Mouse (Mus musculus): ENCODE measurements around the gene Prkaa1.
"Not testable (repeated sequence)": the region's sequence is repeated elsewhere in the genome, so short reads cannot be mapped to it uniquely, and the experiment has no call there.

Prkaa1 gene

GRCm38 (mm10) chr15:5129111-5129805, 14.4 kb upstream of the Prkaa1 start:
- DNase-seq (ENCODE audit: low spot score) = no peak

DNA sequence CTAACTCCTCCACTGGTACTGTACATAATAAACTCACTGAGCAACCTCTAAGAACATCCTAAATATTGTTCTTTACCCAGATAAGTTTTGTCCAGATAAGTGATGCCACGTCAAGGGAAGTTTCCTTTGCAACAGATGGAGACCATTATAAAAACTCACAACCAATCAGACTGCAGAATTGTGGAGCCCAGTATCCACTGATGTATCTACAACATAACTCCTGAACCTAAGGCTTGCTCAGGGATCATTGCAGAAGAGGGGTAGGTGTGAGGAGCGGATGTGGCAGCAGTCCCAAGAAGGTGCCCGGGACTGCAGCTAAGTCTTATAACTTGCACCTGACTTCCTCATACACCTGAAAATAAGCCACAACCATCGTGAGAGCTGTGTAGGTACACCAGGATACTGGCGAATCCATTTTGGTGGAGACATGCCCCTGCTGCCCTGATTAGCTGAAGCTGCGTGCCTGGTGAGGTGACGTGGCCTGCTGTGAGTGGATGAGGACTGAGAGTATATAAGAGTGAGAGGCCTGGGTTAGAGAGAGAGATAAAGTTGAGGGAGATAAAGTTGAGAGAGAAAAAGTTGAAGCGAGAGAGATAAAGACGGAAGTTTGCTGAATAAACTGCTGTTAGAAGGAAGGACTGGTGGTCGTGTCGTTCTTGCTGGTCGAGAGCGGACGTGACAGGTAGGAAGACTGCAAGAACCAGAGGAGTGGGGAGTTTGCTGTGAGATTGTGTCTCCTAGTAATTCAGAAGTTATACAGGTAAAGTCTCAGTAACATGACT, 12.6 kb upstream of the Prkaa1 start:
- not testable (repeated sequence) for DNase-seq (ENCODE audit: low spot score)

- DNase-seq (ENCODE audit: low spot score) = no peak
Measured at GRCm38 (mm10) chr15:5133301-5133700, 10.4 kb upstream of the Prkaa1 start.

DNA sequence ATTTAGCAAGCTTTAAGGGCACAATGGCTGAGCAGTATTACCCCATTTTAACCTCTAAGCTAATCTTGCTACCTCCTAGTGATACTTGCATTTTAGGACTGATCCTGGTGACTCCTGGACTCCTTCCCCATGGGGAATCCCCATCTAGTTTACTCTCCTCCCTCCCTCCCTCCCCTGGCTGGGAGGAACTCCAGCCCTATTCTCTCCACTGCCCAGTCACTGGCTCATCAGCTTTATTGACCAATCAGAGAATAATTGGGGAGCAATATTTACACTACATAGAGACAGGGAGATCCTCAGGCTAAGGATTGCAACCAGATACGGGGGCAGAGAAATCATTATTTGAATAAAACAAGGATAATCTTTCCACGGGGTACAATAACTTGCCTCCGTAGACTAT, 9.5 kb upstream of the Prkaa1 start:
- DNase-seq (ENCODE audit: low spot score) = no peak

- no peak for DNase-seq (ENCODE audit: low spot score)
Measured at GRCm38 (mm10) chr15:5134945-5135483, 8.6 kb upstream of the Prkaa1 start.

DNA sequence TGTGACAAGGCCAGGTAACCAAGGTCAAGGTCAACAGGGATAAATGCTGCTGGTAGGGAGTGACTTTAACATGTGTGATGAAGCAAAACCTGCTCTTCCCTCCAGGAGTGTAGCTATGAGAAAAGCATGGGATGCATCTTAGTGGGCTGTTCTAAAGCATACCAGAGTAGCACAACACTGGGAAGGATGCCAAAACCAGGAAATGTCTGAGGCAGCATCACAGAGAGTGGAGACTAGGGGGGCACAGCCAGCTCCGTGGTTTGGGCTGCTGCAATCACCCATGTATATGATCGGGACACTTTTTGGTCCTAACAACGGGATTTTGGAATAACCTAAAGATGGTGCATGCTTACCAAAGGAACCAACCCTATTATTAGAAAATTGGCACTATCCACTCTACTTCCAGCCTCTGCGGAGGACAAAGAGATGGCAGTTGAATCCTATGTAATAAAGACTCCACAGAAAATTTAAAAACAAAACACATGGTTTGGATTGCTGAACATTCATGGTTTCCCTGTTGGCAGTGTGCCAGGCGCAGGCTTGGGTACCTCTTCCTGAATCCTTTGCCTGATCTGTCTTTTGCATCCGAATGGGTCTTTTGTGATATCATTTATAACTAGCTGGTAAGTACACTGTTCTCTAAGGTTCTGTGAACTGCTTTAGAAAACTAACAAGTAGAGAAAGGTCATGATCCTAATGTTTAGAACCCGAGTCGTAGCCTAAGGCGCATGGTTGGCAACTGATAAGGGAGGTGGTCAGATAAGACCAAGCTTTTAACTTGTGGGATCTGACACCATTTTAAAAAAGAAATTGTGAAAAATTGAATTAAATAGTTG, 5.4 kb upstream of the Prkaa1 start:
- DNase-seq (ENCODE audit: low spot score) = peak; percentile 68

- DNase-seq (ENCODE audit: low spot score) = no peak
Measured at GRCm38 (mm10) chr15:5139366-5139765, 4.3 kb upstream of the Prkaa1 start.

DNA sequence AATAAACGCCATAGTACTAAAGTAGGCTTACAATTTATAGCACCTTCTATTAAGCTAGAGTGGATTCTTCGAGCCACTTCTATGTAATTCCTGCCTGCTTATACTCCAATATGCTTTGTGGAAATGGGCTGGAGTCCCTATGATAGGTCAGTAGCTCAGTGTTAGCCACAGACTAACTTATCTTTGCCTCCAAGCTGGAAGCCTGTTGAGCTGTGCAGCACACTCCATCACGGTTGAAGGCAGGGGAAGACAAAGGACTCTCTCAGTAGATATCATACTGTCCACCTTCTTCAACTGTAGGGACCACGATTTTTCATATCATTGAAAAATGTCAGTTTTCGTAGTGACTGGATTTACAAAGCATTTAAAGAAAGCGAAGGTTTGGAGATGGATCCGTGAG, 3.8 kb upstream of the Prkaa1 start:
- DNase-seq (ENCODE audit: low spot score) = peak; percentile 78

- DNase-seq (ENCODE audit: low spot score) = peak; percentile 79
Measured at GRCm38 (mm10) chr15:5140357-5140756, 3.3 kb upstream of the Prkaa1 start.

- peak; percentile 56 for DNase-seq (ENCODE audit: low spot score)
Measured at GRCm38 (mm10) chr15:5142047-5142446, 1.6 kb upstream of the Prkaa1 start.

- DNase-seq (ENCODE audit: low spot score) = no peak
Measured at GRCm38 (mm10) chr15:5142714-5143113, 947 bp upstream of the Prkaa1 start.

GRCm38 (mm10) chr15:5144021-5144778, 539 bp downstream of the Prkaa1 start:
- peak; percentile 49 for DNase-seq (ENCODE audit: low spot score)

GRCm38 (mm10) chr15:5145196-5145945, 1.7 kb downstream of the Prkaa1 start:
- DNase-seq (ENCODE audit: low spot score) = no peak

GRCm38 (mm10) chr15:5149187-5149586, 5.5 kb downstream of the Prkaa1 start:
- no peak for DNase-seq (ENCODE audit: low spot score)

DNA sequence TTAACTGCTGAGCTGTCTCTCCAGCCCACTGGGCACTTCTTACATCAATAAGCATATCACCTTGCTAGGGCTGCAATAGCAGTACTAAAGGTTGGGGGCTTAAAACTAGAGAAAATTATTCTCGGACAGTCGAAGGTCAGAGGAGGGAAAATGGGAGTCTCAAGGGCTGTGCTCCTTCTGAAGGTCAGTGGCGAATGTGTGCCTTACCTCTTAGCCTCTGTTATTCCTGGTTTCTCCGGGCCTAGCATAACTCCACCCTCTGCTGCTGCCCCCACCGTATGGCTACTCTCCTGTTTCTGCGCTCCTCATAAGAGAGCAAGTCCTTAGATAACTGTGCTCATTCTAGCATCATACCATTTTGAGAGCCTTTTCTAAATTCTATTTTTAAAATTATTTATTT, 8.5 kb downstream of the Prkaa1 start:
- DNase-seq (ENCODE audit: low spot score) = no peak

DNA sequence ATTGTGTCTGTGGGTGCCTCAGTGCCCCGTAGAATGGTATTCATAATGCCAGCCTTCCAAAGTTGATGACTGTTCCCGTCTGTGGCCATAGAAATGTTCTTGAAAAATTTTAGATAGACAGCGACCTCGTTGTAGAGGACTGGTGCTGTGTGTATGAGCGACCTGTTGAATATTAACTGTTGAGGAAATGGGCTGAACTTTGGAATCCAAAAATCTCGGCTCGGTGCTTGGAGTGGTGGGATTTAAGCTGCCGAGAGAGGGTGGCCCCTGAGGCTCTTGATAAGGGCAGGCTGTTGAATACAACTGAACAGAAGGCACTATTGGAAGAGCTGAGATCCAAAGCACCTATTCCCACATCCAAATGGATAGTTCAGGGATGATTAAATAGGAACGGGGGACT, 11.0 kb downstream of the Prkaa1 start:
- DNase-seq (ENCODE audit: low spot score) = no peak

DNA sequence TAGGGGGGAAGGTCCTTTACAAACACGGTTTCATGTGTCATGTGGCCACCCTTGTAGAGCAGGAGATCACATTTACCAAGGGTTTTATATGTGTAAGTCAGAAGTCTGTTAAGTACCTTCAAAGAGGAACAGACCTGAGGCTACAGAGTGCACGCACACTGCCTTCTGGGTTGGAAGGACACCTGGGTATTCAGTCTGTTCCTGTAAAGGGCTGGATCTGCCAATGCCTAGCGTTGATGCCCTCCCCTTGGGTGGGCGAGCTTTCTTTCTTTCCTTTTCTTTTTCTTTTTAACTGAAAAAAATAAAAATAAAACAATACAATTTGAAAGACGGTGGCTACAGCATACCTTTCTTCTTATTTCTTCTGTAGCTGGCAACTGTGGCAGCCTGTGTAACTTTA, 11.4 kb downstream of the Prkaa1 start:
- no peak for DNase-seq (ENCODE audit: low spot score)

- no peak for DNase-seq (ENCODE audit: low spot score)
Measured at GRCm38 (mm10) chr15:5156355-5156754, 12.7 kb downstream of the Prkaa1 start.

DNA sequence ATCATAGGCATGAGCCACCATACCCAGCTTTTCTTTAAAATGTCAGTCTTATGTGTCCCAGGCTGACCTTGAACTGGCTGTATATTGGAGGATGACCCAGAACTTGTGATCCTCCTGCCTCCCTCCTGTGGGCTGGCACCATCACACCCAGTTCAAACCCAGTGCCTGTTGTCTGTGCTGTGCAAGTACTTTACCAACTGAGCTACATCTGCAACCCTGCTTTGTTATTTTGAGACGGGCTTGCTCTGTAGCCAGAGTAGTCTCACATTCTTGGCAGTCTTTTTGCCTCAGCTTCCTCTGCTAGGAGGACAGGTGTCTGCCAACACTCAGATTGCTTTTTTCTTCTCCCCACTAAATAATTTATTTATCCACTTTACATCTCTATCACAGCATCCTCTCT, 13.7 kb downstream of the Prkaa1 start:
- no peak for DNase-seq (ENCODE audit: low spot score)

DNA sequence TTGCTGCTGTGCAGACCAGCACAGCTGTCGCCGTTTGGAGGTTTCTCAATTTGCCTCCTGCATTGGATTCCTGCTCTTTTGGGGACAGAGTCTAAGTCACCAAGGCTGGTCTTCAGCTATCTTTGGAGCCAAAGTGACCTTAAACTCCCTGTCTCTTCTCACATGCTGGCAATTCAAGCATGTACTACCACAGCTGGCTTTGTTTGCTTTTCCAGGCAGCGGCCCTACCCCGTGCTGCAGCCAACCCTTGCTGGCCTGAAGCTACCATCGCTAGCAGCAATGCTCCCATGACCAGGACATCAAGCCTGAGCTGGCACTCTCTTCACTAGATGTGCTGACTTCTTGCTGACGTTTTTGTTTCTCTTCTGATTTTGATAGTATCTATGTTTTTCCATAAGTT, 15.2 kb downstream of the Prkaa1 start:
- DNase-seq (ENCODE audit: low spot score) = no peak
